Mouse (Mus musculus): Measurements from ENCODE around the gene Gm49510.

DNA sequence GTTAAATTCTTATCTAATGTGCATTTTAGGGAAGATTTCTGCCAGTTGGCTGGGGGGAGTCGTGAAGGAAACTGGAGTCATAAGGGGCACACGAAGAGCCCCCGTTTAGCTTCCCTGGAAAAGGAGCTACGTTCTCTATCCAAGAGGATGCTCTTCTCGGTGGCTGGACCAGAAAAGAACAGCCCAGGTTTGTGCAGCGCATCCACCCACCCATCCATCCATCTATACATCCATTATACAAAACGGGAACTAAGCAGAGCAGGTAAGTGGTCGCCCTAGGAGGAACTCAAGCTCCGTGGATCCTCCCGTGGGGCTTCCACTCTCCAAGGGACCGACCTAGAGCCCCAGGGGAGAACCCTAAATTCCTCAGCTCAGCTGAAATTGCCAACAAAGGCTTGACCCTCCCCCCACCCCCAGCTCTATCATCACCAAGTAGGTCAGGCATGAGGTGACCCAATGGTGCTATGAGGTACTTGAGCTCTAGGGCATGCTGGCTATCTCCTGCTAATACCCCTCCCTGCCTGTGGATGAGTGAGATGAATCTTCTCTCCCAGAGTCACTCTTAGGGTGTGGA lies 48.8 kb downstream of the Gm49510 start:
- TF ChIP-seq CTCF (IDR thresholded peaks at IDR 0.05; ENCODE audit: control insufficient read depth, insufficient read depth, insufficient replicate concordance, low read depth, low read length) (no peak), POLR2A (IDR thresholded peaks at IDR 0.05; ENCODE audit: control insufficient read depth, low read depth, low read length) (peak; percentile 12; the same call in 1 of the 2 replicates)

Measured in testis, adult 2 months (tissue).